Mouse (Mus musculus) stomach, embryonic 14.5 days (tissue): ENCODE results near the gene Mterf1b. TPM values are rescaled to one million over a fixed set of nuclear protein-coding genes. Genes with fewer than 3 reads are reported as not detected.
A peak's percentile ranks its signal among the peaks of the same experiment; 100 is the strongest.
"Not testable (repeated sequence)": the region's sequence is repeated elsewhere in the genome, so short reads cannot be mapped to it uniquely, and the experiment has no call there.

Experiments
- ATAC-seq: fragments of 200-750 bp; cut with Nextera tagmentation; 2 replicates; pipeline ENCODE4 v1.8.0; 2017; ENCODE audit warnings: low read depth, moderate TSS enrichment; ENCODE audit not compliant: insufficient number of reproducible peaks, insufficient read depth, low FRiP score
- H3K27ac ChIP-seq: fragments of 300-500 bp; sonication (generic); 2 replicates; pipeline ENCODE4 v1.5.1; 2014; ENCODE audit warnings: mild to moderate bottlenecking, low read length, moderate library complexity, mixed read lengths
- H3K27me3 ChIP-seq: fragments of 300-500 bp; sonication (generic); 2 replicates; pipeline ENCODE4 v1.6.1; 2014; ENCODE audit warnings: low read length, control low read depth, mixed read lengths; ENCODE audit not compliant: control insufficient read depth, insufficient read depth
- H3K36me3 ChIP-seq: fragments of 300-500 bp; sonication (generic); 2 replicates; pipeline ENCODE4 v1.6.1; 2014; ENCODE audit warnings: mild to moderate bottlenecking, control low read depth, low read length, moderate library complexity, mixed read lengths; ENCODE audit not compliant: control insufficient read depth, insufficient read depth
- H3K4me1 ChIP-seq: fragments of 300-500 bp; sonication (generic); 2 replicates; pipeline ENCODE4 v1.6.1; 2014; ENCODE audit warnings: low read length, control low read depth, mixed read lengths; ENCODE audit not compliant: control insufficient read depth, insufficient read depth
- H3K4me2 ChIP-seq: fragments of 300-500 bp; sonication (generic); replicated peaks from 2 replicates; pipeline ENCODE4 v1.6.1; 2014; ENCODE audit warnings: low read depth, low read length, control low read depth
- H3K4me3 ChIP-seq: fragments of 300-500 bp; sonication (generic); 2 replicates; pipeline ENCODE4 v1.5.1; 2014; ENCODE audit warnings: low read depth, low read length, control low read depth
- H3K9ac ChIP-seq: fragments of 300-500 bp; sonication (generic); replicated peaks from 2 replicates; pipeline ENCODE4 v1.6.1; 2014; ENCODE audit warnings: low read depth, mild to moderate bottlenecking, control low read depth, low read length, moderate library complexity, mixed read lengths
- H3K9me3 ChIP-seq: fragments of 300-500 bp; sonication (generic); 2 replicates; pipeline ENCODE4 v1.6.1; 2016; ENCODE audit warnings: low read depth, low read length, control low read depth; ENCODE audit not compliant: control insufficient read depth
- WGBS: fragments of 180-500 bp; shearing (Covaris S2); extraction: QIAGEN DNeasy Blood & Tissue Kit; methylation state at CpG from one replicate; pipeline ENCODE4 v1.1.7; 2014; 5-methylcytosine and 5-hydroxymethylcytosine counted together
- polyA plus RNA-seq: library from polyadenylated mRNA; unstranded; fragments of >200 nt; fragmentation: Nextera tagmentation; extraction: Ambion mirVana; gene quantifications from 2 replicates; pipeline ENCODE4 v1.2.1, GENCODE M21; 2014

Gene Mterf1b
- 3.2 and 3.6 TPM in 2 replicates for polyA plus RNA-seq

- WGBS, result 66% methylated on average over 11 of the region's 37 CpGs
- not testable (repeated sequence) for H3K36me3 ChIP-seq, H3K27ac ChIP-seq, H3K27me3 ChIP-seq, H3K4me1 ChIP-seq, H3K9ac ChIP-seq, H3K9me3 ChIP-seq
- H3K4me3 ChIP-seq, result peak within 1 kb of the TSS; percentile 36
- peak; percentile 97 for ATAC-seq
- peak within 1 kb of the TSS; percentile 69 for H3K4me2 ChIP-seq
Measured at GRCm38 (mm10) chr5:4191671-4192480, at the start of gene Mterf1b. Gene Mterf1b (plus strand): TSS chr5:4192367.

GRCm38 (mm10) chr5:4159418-4160071 lies 32.6 kb upstream of the Mterf1b start:
- not testable (repeated sequence) for H3K4me2 ChIP-seq, H3K27ac ChIP-seq, H3K9me3 ChIP-seq, H3K36me3 ChIP-seq, H3K4me1 ChIP-seq, H3K4me3 ChIP-seq, H3K27me3 ChIP-seq, ATAC-seq, H3K9ac ChIP-seq
- WGBS, result 92% methylated on average over 4 of the region's 5 CpGs

- Histone ChIP-seq H3K36me3 (no peaks in the 10 kb centered on the region), H3K27ac (no peak overlapping the region), H3K4me3 (no peak overlapping the region), H3K27me3 (no peaks in the 10 kb centered on the region), H3K9ac (no peak overlapping the region), H3K9me3 (no peaks in the 10 kb centered on the region), H3K4me2 (no peak overlapping the region), H3K4me1 (no peaks in the 10 kb centered on the region)
- ATAC-seq, result no peak
- WGBS, result 87% methylated on average over 3 of the region's 3 CpGs
Measured at GRCm38 (mm10) chr5:4161554-4161953, 30.6 kb upstream of the Mterf1b start.

- 50% methylated on average over 7 of the region's 7 CpGs for WGBS
- ATAC-seq, result no peak
Measured at GRCm38 (mm10) chr5:4162461-4162860, 29.7 kb upstream of the Mterf1b start.

GRCm38 (mm10) chr5:4167813-4168529 lies 24.2 kb upstream of the Mterf1b start:
- not testable (repeated sequence) for H3K27me3 ChIP-seq, H3K4me1 ChIP-seq, H3K9me3 ChIP-seq, H3K9ac ChIP-seq, ATAC-seq, H3K36me3 ChIP-seq, H3K27ac ChIP-seq, H3K4me3 ChIP-seq, H3K4me2 ChIP-seq
- 61% methylated on average over 6 of the region's 6 CpGs for WGBS

More at GRCm38 (mm10) chr5:4162461-4162860, 29.7 kb upstream of the Mterf1b start:
- Histone ChIP-seq H3K9me3 (no peaks in the 10 kb centered on the region), H3K4me1 (no peaks in the 10 kb centered on the region), H3K27me3 (no peaks in the 10 kb centered on the region), H3K4me2 (no peak overlapping the region), H3K4me3 (no peak overlapping the region), H3K36me3 (no peaks in the 10 kb centered on the region), H3K9ac (no peak overlapping the region), H3K27ac (no peak overlapping the region)

GRCm38 (mm10) chr5:4168530-4168926 lies 23.6 kb upstream of the Mterf1b start:
- not testable (repeated sequence) for ATAC-seq, H3K9me3 ChIP-seq, H3K4me1 ChIP-seq, H3K4me3 ChIP-seq, H3K9ac ChIP-seq, H3K4me2 ChIP-seq, H3K27ac ChIP-seq, H3K36me3 ChIP-seq, H3K27me3 ChIP-seq
- WGBS, result 77% methylated on average over 4 of the region's 4 CpGs

- H3K27ac ChIP-seq, H3K36me3 ChIP-seq, ATAC-seq, H3K4me2 ChIP-seq, H3K9ac ChIP-seq, H3K27me3 ChIP-seq, H3K9me3 ChIP-seq, H3K4me1 ChIP-seq, H3K4me3 ChIP-seq: not testable (repeated sequence)
- 82% methylated on average over 3 of the region's 3 CpGs for WGBS
Measured at GRCm38 (mm10) chr5:4176421-4176820, 15.7 kb upstream of the Mterf1b start.

GRCm38 (mm10) chr5:4179364-4179763 lies 12.8 kb upstream of the Mterf1b start:
- Histone ChIP-seq H3K27me3 (no peaks in the 10 kb centered on the region), H3K27ac (no peak overlapping the region), H3K36me3 (no peaks in the 10 kb centered on the region), H3K4me1 (no peaks in the 10 kb centered on the region), H3K9me3 (no peaks in the 10 kb centered on the region), H3K4me2 (no peak overlapping the region), H3K9ac (no peak overlapping the region), H3K4me3 (no peak overlapping the region)
- 88% methylated on average over 6 of the region's 6 CpGs for WGBS
- ATAC-seq, result no peak
